Mouse (Mus musculus): ENCODE measurements at regions not wholly inside any gene's neighbourhood (a gene's known extent, or its start where the extent isn't known, plus 50 kb on each side); places are given as distances from the start of the nearest gene placed in this dataset.

GRCm38 (mm10) chr9:116347021-116347420, 171.9 kb upstream of the Tgfbr2 start:
- Histone ChIP-seq H3K9me3 (ENCODE audit: control insufficient read depth, low read length) (no peaks in the 10 kb centered on the region), H3K4me1 (replicated peaks; ENCODE audit: control insufficient read depth, insufficient read depth, low read length) (peaks cover 12% of the 10 kb centered on the region), H3K36me3 (ENCODE audit: control insufficient read depth, insufficient read depth, low read length) (no peaks in the 10 kb centered on the region), H3K4me2 (ENCODE audit: low read length) (no peak overlapping the region), H3K9ac (ENCODE audit: low read length) (no peak overlapping the region), H3K27me3 (replicated peaks; ENCODE audit: control insufficient read depth, insufficient read depth, low read length) (no peaks in the 10 kb centered on the region), H3K4me3 (ENCODE audit: low read depth, low read length) (no peak overlapping the region), H3K27ac (ENCODE audit: low read depth) (no peak overlapping the region)
- 88% methylated on average over 8 of the region's 8 CpGs for WGBS
- DNase-seq (ENCODE audit: low spot score) (no peak), ATAC-seq (replicated peaks; ENCODE audit: low FRiP score, low TSS enrichment, low read depth) (no peak)

GRCm38 (mm10) chr9:116346495-116346894, 171.3 kb upstream of the Tgfbr2 start:
- Histone ChIP-seq H3K36me3 (ENCODE audit: control insufficient read depth, insufficient read depth, low read length) (no peaks in the 10 kb centered on the region), H3K4me2 (ENCODE audit: low read length) (no peak overlapping the region), H3K9me3 (ENCODE audit: control insufficient read depth, low read length) (no peaks in the 10 kb centered on the region), H3K27ac (ENCODE audit: low read depth) (no peak overlapping the region), H3K4me1 (replicated peaks; ENCODE audit: control insufficient read depth, insufficient read depth, low read length) (peaks cover 10% of the 10 kb centered on the region), H3K27me3 (replicated peaks; ENCODE audit: control insufficient read depth, insufficient read depth, low read length) (no peaks in the 10 kb centered on the region), H3K4me3 (ENCODE audit: low read depth, low read length) (no peak overlapping the region), H3K9ac (ENCODE audit: low read length) (no peak overlapping the region)
- ATAC-seq (replicated peaks; ENCODE audit: low FRiP score, low TSS enrichment, low read depth) (no peak), DNase-seq (ENCODE audit: low spot score) (no peak)
- 85% methylated on average over 7 of the region's 7 CpGs for WGBS

- H3K27me3 ChIP-seq (replicated peaks; ENCODE audit: control insufficient read depth, insufficient read depth, low read length): no peaks in the 10 kb centered on the region
- WGBS: 77% methylated on average over 3 of the region's 3 CpGs
- no peak overlapping the region for H3K27ac ChIP-seq (ENCODE audit: low read depth)
- no peak overlapping the region for H3K4me3 ChIP-seq (ENCODE audit: low read depth, low read length)
- peaks cover 7% of the 10 kb centered on the region; the same call in 1 of the 2 replicates for H3K9me3 ChIP-seq (ENCODE audit: control insufficient read depth, low read length)
- H3K4me1 ChIP-seq (replicated peaks; ENCODE audit: control insufficient read depth, insufficient read depth, low read length): 0 out of 2 replicates have a peak, but pooled peaks cover 3% of the 10 kb centered on the region
- no peaks in the 10 kb centered on the region for H3K36me3 ChIP-seq (ENCODE audit: control insufficient read depth, insufficient read depth, low read length)
- ATAC-seq (replicated peaks; ENCODE audit: low FRiP score, low TSS enrichment, low read depth): no peak
- H3K4me2 ChIP-seq (ENCODE audit: low read length): no peak overlapping the region
- no peak for DNase-seq (ENCODE audit: low spot score)
- no peak overlapping the region for H3K9ac ChIP-seq (ENCODE audit: low read length)
These were observed 167.9 kb upstream of the Tgfbr2 start for GRCm38 (mm10) chr9:116343086-116343481.

GRCm38 (mm10) chr9:116342446-116343085, 167.4 kb upstream of the Tgfbr2 start:
- no peak overlapping the region for H3K27ac ChIP-seq (ENCODE audit: low read depth)
- ATAC-seq (replicated peaks; ENCODE audit: low FRiP score, low TSS enrichment, low read depth) (no peak), DNase-seq (ENCODE audit: low spot score) (no peak)
- no peak overlapping the region for H3K4me3 ChIP-seq (ENCODE audit: low read depth, low read length)
- 52% methylated on average over 8 of the region's 8 CpGs for WGBS
- no peaks in the 10 kb centered on the region for H3K27me3 ChIP-seq (replicated peaks; ENCODE audit: control insufficient read depth, insufficient read depth, low read length)
- no peaks in the 10 kb centered on the region for H3K36me3 ChIP-seq (ENCODE audit: control insufficient read depth, insufficient read depth, low read length)
- H3K4me1 ChIP-seq (replicated peaks; ENCODE audit: control insufficient read depth, insufficient read depth, low read length): 0 out of 2 replicates have a peak, but pooled peaks cover 3% of the 10 kb centered on the region
- no peak overlapping the region for H3K4me2 ChIP-seq (ENCODE audit: low read length)
- H3K9ac ChIP-seq (ENCODE audit: low read length): no peak overlapping the region
- H3K9me3 ChIP-seq (ENCODE audit: control insufficient read depth, low read length): peaks cover 7% of the 10 kb centered on the region; the same call in 1 of the 2 replicates

- WGBS: 75% methylated on average over 4 of the region's 4 CpGs
- H3K4me1 ChIP-seq (replicated peaks; ENCODE audit: control insufficient read depth, insufficient read depth, low read length): 0 out of 2 replicates have a peak, but pooled peaks cover 3% of the 10 kb centered on the region
- no peaks in the 10 kb centered on the region for H3K27me3 ChIP-seq (replicated peaks; ENCODE audit: control insufficient read depth, insufficient read depth, low read length)
These were observed 166.8 kb upstream of the Tgfbr2 start for GRCm38 (mm10) chr9:116342009-116342408.

GRCm38 (mm10) chr9:116340952-116341351, 165.8 kb upstream of the Tgfbr2 start:
- DNase-seq (ENCODE audit: low spot score): no peak
- H3K4me3 ChIP-seq (ENCODE audit: low read depth, low read length): no peak overlapping the region
- 0 out of 2 replicates have a peak, but pooled peaks cover 3% of the 10 kb centered on the region for H3K4me1 ChIP-seq (replicated peaks; ENCODE audit: control insufficient read depth, insufficient read depth, low read length)
- H3K27me3 ChIP-seq (replicated peaks; ENCODE audit: control insufficient read depth, insufficient read depth, low read length): no peaks in the 10 kb centered on the region
- no peak overlapping the region for H3K27ac ChIP-seq (ENCODE audit: low read depth)
- no peaks in the 10 kb centered on the region for H3K36me3 ChIP-seq (ENCODE audit: control insufficient read depth, insufficient read depth, low read length)
- H3K9me3 ChIP-seq (ENCODE audit: control insufficient read depth, low read length): peaks cover 7% of the 10 kb centered on the region; the same call in 1 of the 2 replicates
- H3K9ac ChIP-seq (ENCODE audit: low read length): no peak overlapping the region
- no peak for ATAC-seq (replicated peaks; ENCODE audit: low FRiP score, low TSS enrichment, low read depth)
- no peak overlapping the region for H3K4me2 ChIP-seq (ENCODE audit: low read length)

More at GRCm38 (mm10) chr9:116342009-116342408, 166.8 kb upstream of the Tgfbr2 start:
- ATAC-seq (replicated peaks; ENCODE audit: low FRiP score, low TSS enrichment, low read depth) (no peak), DNase-seq (ENCODE audit: low spot score) (no peak)
- Histone ChIP-seq H3K27ac (ENCODE audit: low read depth) (no peak overlapping the region), H3K9me3 (ENCODE audit: control insufficient read depth, low read length) (peaks cover 7% of the 10 kb centered on the region; the same call in 1 of the 2 replicates), H3K4me2 (ENCODE audit: low read length) (no peak overlapping the region), H3K36me3 (ENCODE audit: control insufficient read depth, insufficient read depth, low read length) (no peaks in the 10 kb centered on the region), H3K9ac (ENCODE audit: low read length) (no peak overlapping the region), H3K4me3 (ENCODE audit: low read depth, low read length) (no peak overlapping the region)

- WGBS: 92% methylated on average over 5 of the region's 5 CpGs
- Histone ChIP-seq H3K4me1 (replicated peaks; ENCODE audit: control insufficient read depth, insufficient read depth, low read length) (0 out of 2 replicates have a peak, but pooled peaks cover 3% of the 10 kb centered on the region), H3K4me3 (ENCODE audit: low read depth, low read length) (no peak overlapping the region), H3K27me3 (replicated peaks; ENCODE audit: control insufficient read depth, insufficient read depth, low read length) (no peaks in the 10 kb centered on the region), H3K9me3 (ENCODE audit: control insufficient read depth, low read length) (peaks cover 7% of the 10 kb centered on the region; the same call in 1 of the 2 replicates), H3K36me3 (ENCODE audit: control insufficient read depth, insufficient read depth, low read length) (no peaks in the 10 kb centered on the region), H3K4me2 (ENCODE audit: low read length) (no peak overlapping the region), H3K27ac (ENCODE audit: low read depth) (no peak overlapping the region), H3K9ac (ENCODE audit: low read length) (no peak overlapping the region)
- ATAC-seq (replicated peaks; ENCODE audit: low FRiP score, low TSS enrichment, low read depth): no peak
- DNase-seq (ENCODE audit: low spot score): no peak
These were observed 163.6 kb upstream of the Tgfbr2 start for GRCm38 (mm10) chr9:116338729-116339100.

GRCm38 (mm10) chr9:116338093-116338728, 163.1 kb upstream of the Tgfbr2 start:
- H3K4me3 ChIP-seq (ENCODE audit: low read depth, low read length): no peak overlapping the region
- ATAC-seq (replicated peaks; ENCODE audit: low FRiP score, low TSS enrichment, low read depth): no peak
- H3K36me3 ChIP-seq (ENCODE audit: control insufficient read depth, insufficient read depth, low read length): no peaks in the 10 kb centered on the region
- 0 out of 2 replicates have a peak, but pooled peaks cover 2% of the 10 kb centered on the region for H3K4me1 ChIP-seq (replicated peaks; ENCODE audit: control insufficient read depth, insufficient read depth, low read length)
- 84% methylated on average over 5 of the region's 5 CpGs for WGBS
- H3K4me2 ChIP-seq (ENCODE audit: low read length): no peak overlapping the region
- H3K9ac ChIP-seq (ENCODE audit: low read length): no peak overlapping the region
- H3K9me3 ChIP-seq (ENCODE audit: control insufficient read depth, low read length): peaks cover 7% of the 10 kb centered on the region; the same call in 1 of the 2 replicates
- H3K27me3 ChIP-seq (replicated peaks; ENCODE audit: control insufficient read depth, insufficient read depth, low read length): no peaks in the 10 kb centered on the region
- no peak for DNase-seq (ENCODE audit: low spot score)
- H3K27ac ChIP-seq (ENCODE audit: low read depth): no peak overlapping the region
